Mouse (Mus musculus): ENCODE measurements around the gene Pde4d. TPM values are rescaled to one million over a fixed set of nuclear protein-coding genes. Genes with fewer than 3 reads are reported as not detected.

Gene Pde4d
- 100 to 1,000 TPM; 284 to 289 TPM for total RNA-seq (2021)
- long read RNA-seq, experiment 1, full-length matches to known transcripts, result 7 of 131 reads
- long read RNA-seq, experiment 1, partial matches to known transcripts, result 13 of 131 reads
- long read RNA-seq, experiment 1, other reads (novel, unspliced or antisense), result 111 of 131 reads
- long read RNA-seq, experiment 2, full-length matches to known transcripts, result 8 of 95 reads
- long read RNA-seq, experiment 2, partial matches to known transcripts, result 17 of 95 reads
- long read RNA-seq, experiment 2, other reads (novel, unspliced or antisense), result 70 of 95 reads

- no peak for DNase-seq (ENCODE audit: low spot score)
Measured at GRCm38 (mm10) chr13:108449116-108450097, at the start of gene Pde4d. Pde4d (plus strand) TSS chr13:108449948.

DNA sequence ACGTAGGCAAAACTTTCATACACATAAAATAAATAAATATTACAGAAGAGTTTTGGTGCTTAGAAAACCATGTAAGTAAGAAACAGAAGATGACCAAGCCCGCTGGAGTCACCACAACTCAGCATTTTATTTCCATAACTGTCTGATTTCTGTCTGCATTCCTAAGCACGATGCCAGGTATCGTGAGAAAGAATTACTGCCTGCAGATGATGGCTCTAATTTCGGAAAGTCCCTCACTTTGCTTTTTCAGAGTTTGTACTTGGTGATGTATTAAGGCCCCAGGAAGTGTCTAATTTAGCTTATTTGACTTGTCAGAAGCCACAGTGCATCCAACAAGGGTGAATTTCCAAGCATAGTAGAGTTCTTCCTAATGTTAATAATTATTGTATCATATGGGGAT is 46.6 kb upstream of the Pde4d start:
- DNase-seq (ENCODE audit: low spot score), result no peak

- no peak for DNase-seq (ENCODE audit: low spot score)
Measured at GRCm38 (mm10) chr13:108404372-108404771, 45.4 kb upstream of the Pde4d start.

DNA sequence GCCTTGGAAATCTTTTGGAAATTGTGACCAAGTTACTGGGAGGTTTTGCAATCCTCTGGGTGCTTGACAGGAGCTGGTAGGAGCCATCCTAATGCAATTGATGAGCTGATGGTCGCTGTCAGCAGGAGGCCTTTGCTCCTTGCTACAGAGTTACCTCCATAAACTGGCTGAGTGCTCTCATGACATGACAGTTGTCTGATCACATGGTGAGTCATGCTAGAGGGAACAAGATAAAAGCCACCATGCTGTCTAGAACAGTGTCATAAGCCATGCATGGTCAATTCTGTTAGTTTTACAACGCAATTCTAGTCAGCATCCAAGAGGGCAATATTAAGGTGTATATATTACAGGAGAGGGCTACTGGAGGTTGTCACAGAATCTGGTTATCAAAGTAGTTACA is 34.3 kb upstream of the Pde4d start:
- DNase-seq (ENCODE audit: low spot score), result no peak

DNA sequence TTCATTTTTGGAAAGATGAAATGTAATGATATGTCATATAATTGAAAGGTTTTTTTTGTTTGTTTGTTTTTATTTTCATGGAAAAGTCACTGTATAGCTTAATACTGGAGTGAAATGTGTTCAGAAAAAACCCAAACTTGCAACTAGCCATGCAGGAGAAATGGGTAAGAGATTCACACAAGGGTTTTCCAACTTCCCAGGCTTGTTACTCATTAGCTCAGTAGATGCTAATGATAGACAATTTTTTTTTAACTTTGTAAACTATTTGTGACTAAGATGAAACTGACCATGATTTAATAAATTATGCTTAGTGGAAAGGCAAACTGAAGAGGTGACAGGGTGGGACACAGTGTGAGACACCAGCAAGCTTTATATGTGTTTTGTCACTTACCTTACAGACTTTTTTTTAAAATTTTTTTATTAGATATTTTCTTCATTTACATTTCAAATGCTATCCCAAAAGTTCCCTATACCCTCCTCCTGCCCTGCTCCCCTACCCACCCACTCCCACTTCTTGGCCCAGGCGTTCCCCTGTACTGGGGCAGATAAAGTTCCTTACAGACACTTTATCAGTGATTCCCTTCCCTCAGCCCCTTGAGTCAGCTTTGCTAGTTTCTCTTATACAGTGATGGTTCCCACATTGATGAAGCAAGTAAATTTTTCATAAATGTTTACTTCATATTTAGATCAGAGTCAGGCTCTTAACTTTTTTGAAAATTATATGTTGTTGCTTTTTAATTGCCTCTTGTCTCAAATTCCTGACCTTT is 30.8 kb upstream of the Pde4d start:
- no peak for DNase-seq (ENCODE audit: low spot score)

DNA sequence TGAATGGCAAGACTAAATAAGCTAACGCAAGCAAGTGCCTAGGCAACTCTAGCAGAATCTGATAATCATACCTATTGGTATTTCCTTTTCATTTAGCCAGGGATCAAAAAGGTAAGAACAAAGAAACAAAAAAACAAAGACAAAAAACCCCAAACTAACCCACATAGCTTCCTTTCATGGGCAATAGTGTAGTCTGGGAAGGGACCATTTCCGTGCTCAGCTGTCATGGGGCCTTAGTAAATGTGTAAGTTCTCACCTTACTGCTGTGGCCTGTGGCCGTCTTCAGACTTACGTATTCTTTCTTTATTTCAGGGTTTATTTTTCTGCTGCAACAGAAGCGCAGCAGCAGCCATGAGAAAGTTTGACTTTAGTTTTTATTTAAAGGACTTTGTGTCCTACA is 23.4 kb upstream of the Pde4d start:
- DNase-seq (ENCODE audit: low spot score), result no peak

DNA sequence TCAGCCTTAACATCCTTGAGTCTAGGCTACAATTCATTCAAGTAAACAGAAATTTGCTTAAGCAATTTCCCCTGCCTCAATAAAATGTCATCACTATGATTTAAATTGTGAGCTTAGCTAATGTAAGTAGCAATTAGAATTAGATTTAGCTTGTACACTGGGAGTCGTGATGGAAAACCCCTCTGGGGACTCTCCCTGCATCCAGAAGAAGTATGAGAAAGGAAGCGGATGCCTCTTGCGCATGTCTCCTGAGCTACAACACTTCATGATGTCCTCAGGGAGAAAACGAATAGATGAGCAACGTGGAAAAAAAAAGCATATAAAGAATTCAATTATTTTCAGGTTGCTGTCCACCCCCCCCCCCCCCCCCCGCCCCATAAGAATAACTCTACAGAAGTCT is 20.9 kb upstream of the Pde4d start:
- no peak for DNase-seq (ENCODE audit: low spot score)

DNA sequence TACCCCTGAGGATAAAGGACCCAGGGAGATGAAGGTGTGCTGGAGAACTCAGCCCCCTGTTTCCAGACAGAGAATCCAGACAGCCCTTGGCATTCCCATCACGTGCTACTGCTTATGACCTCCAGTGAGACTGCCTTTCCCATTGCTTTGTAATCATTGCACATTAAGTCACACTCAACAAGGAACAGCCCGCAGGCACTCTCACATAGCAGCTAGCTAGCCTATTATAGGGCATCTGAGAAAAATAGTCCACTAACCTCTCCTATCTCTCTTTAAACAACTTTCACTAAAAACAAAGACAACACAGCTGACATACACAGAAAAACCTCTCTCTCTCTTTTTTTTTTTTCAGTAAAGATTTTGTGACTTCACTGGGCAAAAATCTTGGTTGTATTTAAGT is 20.1 kb upstream of the Pde4d start:
- no peak for DNase-seq (ENCODE audit: low spot score)

- DNase-seq (ENCODE audit: low spot score), result no peak
Measured at GRCm38 (mm10) chr13:108431776-108432175, 18.0 kb upstream of the Pde4d start.

DNA sequence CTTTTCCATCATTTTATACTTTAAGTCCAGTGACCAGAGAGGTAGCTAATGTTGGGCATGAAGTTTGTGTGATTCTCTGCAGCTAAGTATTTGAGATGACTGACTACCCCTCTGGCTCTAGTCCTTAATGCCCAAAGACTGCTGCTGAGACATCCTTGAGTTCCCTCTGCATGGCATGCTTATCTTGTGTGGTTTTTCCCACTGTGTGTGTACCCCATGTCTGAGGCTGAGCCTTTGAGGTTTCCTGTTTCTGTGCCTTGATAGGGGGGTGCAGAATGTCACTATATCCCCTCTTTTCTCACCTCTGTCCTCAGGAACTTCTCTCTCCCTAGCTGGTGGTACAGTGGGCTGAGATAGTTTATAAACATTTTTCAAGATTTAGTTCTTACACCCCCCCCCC is 14.1 kb upstream of the Pde4d start:
- DNase-seq (ENCODE audit: low spot score), result no peak

DNA sequence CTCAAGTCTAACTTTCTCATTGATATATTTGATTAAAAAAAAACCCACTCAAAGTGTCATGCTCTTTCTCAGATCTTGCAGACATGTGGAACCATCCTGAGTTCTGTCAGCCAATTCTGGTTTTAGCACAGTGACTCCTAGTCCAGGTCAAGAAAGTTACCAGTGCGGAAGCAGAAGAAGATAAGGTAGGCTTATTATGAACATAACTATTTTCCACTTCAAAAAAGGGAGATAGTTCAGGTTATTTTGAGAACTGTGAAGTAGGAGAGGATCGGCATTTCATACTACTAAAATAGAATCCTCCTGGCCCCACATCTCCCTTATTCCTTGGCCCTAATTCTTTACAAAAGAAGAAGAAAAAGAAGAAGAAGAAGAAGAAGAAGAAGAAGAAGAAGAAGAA is 12.3 kb upstream of the Pde4d start:
- DNase-seq (ENCODE audit: low spot score), result no peak

DNA sequence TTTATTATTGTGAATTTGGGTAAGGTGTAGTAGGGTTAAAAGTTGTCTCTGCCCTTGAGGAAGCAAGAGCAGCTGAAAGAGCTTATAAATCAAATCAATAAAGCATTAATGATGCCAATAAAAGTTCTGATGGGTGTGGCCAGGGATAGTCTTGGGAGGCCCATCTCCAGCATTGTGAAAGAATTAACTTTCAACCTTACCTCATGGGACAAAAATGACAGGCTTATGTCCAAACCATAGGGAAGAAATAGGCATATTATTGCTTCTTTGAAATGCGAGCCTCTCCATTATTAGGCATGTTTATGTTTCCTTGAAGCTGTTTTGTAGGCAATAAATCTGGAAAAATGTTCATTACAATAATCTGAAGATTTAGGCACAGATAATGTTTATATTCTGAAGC is 10.7 kb upstream of the Pde4d start:
- DNase-seq (ENCODE audit: low spot score), result no peak

- no peak for DNase-seq (ENCODE audit: low spot score)
Measured at GRCm38 (mm10) chr13:108448348-108448931, 1.3 kb upstream of the Pde4d start.

DNA sequence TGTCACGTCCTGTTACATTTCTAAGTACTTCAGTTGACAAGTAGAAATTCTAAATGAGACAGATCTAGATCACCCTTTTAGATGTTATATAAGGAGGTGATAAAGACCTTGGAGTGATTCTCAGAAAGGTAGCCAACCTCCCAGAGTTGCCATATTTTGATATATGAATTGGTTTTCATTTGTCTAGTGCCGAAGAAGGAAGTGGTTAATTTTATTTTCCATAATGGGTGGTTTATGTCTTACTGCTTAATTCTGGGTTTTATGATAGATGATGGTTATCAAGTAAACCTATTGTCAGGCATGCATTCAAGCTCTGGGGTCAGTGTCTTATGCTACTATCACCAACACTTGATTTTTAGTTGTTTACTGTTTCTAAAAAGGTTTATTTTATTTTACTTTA is 1.4 kb downstream of the Pde4d start:
- DNase-seq (ENCODE audit: low spot score), result no peak

GRCm38 (mm10) chr13:108453064-108453919 is 3.5 kb downstream of the Pde4d start:
- no peak for DNase-seq (ENCODE audit: low spot score)

- no peak for DNase-seq (ENCODE audit: low spot score)
Measured at GRCm38 (mm10) chr13:108462518-108462917, 12.8 kb downstream of the Pde4d start.

DNA sequence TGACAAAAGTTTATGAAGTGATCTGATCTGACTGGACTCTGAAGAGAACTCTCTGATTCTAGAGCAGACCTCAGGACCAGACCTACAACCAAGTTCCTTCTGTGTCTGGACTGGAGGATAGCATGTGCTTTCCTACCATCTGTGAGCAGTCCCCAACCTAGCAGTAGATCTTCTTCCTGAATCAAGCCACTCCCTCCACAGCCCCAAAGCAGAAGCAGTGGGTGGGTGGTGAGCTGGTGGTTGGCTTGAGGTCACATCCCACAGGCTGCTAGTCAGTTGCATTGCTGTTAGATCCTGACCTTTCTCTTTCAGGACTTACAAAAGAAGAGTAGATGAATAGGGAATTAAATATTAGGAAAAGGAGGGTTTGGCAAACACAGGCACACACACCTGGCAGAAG is 16.0 kb downstream of the Pde4d start:
- no peak for DNase-seq (ENCODE audit: low spot score)

DNA sequence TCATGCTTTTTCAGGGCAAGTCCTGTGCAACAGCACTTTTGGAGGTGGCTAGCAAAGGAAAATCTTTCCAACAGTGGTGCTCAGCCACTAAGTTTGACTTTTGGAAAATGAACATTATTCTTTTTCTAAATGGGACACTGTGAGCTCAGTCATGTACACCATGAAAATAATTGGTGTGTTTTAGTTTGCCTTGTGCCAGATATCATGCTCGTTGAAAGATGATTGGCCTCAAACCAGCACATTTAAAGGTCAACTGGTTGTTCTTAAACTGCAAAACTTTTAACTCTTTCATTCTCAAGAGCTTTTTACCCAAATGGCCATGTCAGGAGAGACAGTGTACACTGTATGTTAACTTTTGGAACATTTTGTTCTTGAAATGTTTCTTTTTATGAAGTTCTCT is 17.3 kb downstream of the Pde4d start:
- DNase-seq (ENCODE audit: low spot score), result no peak

DNA sequence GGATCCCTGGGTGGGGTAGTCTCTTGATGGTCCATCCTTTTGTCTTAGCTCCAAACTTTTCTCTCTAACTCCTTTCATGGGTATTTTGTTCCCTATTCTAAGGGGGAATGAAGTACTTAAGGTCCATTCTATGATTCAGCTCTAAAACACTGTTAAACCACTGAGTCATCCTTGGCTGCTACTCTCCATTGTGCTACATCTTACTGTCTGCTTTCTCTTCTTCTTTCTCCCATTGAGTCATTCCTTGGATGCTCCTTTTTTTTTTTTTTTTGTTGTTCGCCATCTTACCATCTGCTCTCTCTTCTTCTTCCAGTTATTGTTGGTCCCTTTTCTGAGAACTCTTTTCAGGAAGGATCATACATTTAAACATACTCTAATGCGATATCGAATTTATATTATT is 30.7 kb downstream of the Pde4d start:
- no peak for DNase-seq (ENCODE audit: low spot score)

GRCm38 (mm10) chr13:108485036-108485435 is 35.3 kb downstream of the Pde4d start:
- no peak for DNase-seq (ENCODE audit: low spot score)

- DNase-seq (ENCODE audit: low spot score), result no peak
Measured at GRCm38 (mm10) chr13:108487066-108487465, 37.3 kb downstream of the Pde4d start.

All from gastrocnemius, adult 18-20 months (tissue).